Mouse (Mus musculus) midbrain, embryonic 13.5 days (tissue): ENCODE results near the gene Afg1l. TPM values are rescaled to one million over a fixed set of nuclear protein-coding genes. Genes with fewer than 3 reads are reported as not detected.

Experiments
- ATAC-seq: fragments of 200-750 bp; cut with Nextera tagmentation; 2 replicates; pipeline ENCODE4 v1.8.0; 2017; ENCODE audit warnings: mild to moderate bottlenecking, moderate TSS enrichment, moderate library complexity
- H3K27ac ChIP-seq: fragments of 300-500 bp; sonication (generic); 2 replicates; pipeline ENCODE4 v1.5.1; 2015; ENCODE audit warnings: inconsistent platforms, mild to moderate bottlenecking, moderate library complexity
- H3K27me3 ChIP-seq: fragments of 300-500 bp; sonication (generic); 2 replicates; pipeline ENCODE4 v1.6.1; 2015; ENCODE audit warnings: mild to moderate bottlenecking, inconsistent platforms
- H3K36me3 ChIP-seq: fragments of 300-500 bp; sonication (generic); 2 replicates; pipeline ENCODE4 v1.6.1; 2015; ENCODE audit warnings: mild to moderate bottlenecking, inconsistent platforms
- H3K4me1 ChIP-seq: fragments of 300-500 bp; sonication (generic); replicated peaks from 2 replicates; pipeline ENCODE4 v1.6.1; 2015; ENCODE audit warnings: inconsistent platforms
- H3K4me2 ChIP-seq: fragments of 300-500 bp; sonication (generic); replicated peaks from 2 replicates; pipeline ENCODE4 v1.6.1; 2015; ENCODE audit warnings: moderate library complexity, mild to moderate bottlenecking, inconsistent platforms
- H3K4me3 ChIP-seq: fragments of 300-500 bp; sonication (generic); replicated peaks from 2 replicates; pipeline ENCODE4 v1.5.1; 2015; ENCODE audit warnings: mild to moderate bottlenecking, inconsistent platforms
- H3K9ac ChIP-seq: fragments of 300-500 bp; sonication (generic); replicated peaks from 2 replicates; pipeline ENCODE4 v1.6.1; 2015; ENCODE audit warnings: mild to moderate bottlenecking, inconsistent platforms
- H3K9me3 ChIP-seq: fragments of 300-500 bp; sonication (generic); 2 replicates; pipeline ENCODE4 v1.6.1; 2016; ENCODE audit warnings: mild to moderate bottlenecking, inconsistent platforms
- WGBS: fragments of 180-500 bp; shearing (Covaris S2); methylation state at CpG from one replicate; pipeline ENCODE4 v1.1.7; 2015; 5-methylcytosine and 5-hydroxymethylcytosine counted together
- polyA plus RNA-seq: library from polyadenylated mRNA; unstranded; fragments of >200 nt; fragmentation: Nextera tagmentation; extraction: Ambion mirVana; gene quantifications from 2 replicates; pipeline ENCODE4 v1.2.1, GENCODE M21; 2015

Gene Afg1l
- polyA plus RNA-seq, 1 experiment from 2014 or later, result 4.8 TPM

DNA sequence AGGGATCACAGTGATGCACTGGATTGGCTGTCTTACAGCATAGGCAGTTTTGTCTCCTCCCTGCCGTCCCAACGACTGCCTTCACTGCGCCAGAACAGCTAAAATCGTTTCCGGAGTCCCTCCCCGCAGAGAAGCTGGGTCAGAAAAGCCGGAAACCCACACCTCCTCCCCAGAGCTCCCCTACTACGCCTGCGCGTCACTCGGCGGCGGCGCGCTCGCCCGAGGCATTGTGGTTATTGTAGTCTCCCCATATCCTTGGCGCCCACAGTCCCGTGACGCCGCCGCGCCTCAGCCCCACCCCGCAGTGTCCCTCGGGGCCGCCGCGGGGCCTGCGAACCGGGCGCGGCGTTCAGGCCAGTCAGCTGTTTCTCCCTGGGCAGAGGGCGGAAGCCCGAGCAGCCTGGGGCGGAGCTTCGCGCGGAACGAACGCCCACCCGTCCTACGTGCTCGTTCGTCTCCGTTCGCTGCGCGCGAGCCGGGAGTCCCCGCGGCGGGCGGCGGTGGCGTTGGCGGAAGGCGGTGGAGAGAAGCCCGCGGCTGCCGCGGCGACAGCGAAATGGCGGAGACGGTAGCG, 23.5 kb upstream of the Afg1l start, which contains the start of gene Snx3:
Gene Snx3 (plus strand): TSS at position 256 of the 574 bp plus-strand sequence.
- H3K36me3 ChIP-seq, result no peaks in the 10 kb centered on the region
- peak within 1 kb of the TSS; percentile 82 for H3K4me2 ChIP-seq
- H3K9ac ChIP-seq, result peak within 1 kb of the TSS; percentile 96
- ATAC-seq, result peak; percentile 97
- H3K4me1 ChIP-seq, result peaks cover 17% of the 10 kb centered on the region
- H3K4me3 ChIP-seq, result peak within 1 kb of the TSS; percentile 93
- no peaks in the 10 kb centered on the region for H3K9me3 ChIP-seq
- H3K27ac ChIP-seq, result peak within 1 kb of the TSS; percentile 98
- WGBS, result under 1% methylated on average over 66 of the region's 68 CpGs
- no peaks in the 10 kb centered on the region for H3K27me3 ChIP-seq

DNA sequence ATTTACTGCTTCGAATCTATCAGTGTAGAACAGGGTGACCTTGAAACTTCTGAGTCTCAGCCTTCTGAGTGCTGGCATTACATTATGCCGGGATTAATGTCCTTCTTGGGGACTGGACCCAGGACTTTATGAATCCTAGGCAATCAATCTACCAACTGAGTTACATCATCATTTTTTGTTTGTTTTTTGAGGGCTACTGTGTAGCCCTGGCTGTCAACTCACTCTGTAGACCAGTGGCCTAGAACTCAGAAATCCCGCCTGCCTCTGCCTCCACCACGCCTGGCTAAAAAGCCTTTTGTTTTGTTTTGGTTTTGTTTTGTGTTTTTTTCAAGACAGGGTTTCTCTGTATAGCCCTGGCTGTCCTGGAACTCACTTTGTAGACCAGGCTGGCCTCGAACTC, 22.8 kb upstream of the Afg1l start:
- Histone ChIP-seq H3K27ac (peak overlapping the region; percentile 98), H3K27me3 (no peaks in the 10 kb centered on the region), H3K36me3 (no peaks in the 10 kb centered on the region), H3K4me2 (peak overlapping the region; percentile 82), H3K4me3 (peak overlapping the region; percentile 93), H3K4me1 (peaks cover 17% of the 10 kb centered on the region), H3K9ac (peak overlapping the region; percentile 96; the same call in 1 of the 2 replicates), H3K9me3 (no peaks in the 10 kb centered on the region)
- WGBS, result 92% methylated on average over 5 of the region's 5 CpGs
- ATAC-seq, result no peak

GRCm38 (mm10) chr10:42500611-42501010, 22.2 kb upstream of the Afg1l start:
- Histone ChIP-seq H3K9ac (no peak overlapping the region), H3K27ac (0 out of 2 replicates have a peak overlapping the region, but pooled peaks have one; percentile 98), H3K4me3 (no peak overlapping the region), H3K9me3 (no peaks in the 10 kb centered on the region), H3K27me3 (no peaks in the 10 kb centered on the region), H3K36me3 (no peaks in the 10 kb centered on the region), H3K4me1 (peaks cover 17% of the 10 kb centered on the region), H3K4me2 (no peak overlapping the region)
- no peak for ATAC-seq
- WGBS, result 95% methylated on average over 8 of the region's 8 CpGs

DNA sequence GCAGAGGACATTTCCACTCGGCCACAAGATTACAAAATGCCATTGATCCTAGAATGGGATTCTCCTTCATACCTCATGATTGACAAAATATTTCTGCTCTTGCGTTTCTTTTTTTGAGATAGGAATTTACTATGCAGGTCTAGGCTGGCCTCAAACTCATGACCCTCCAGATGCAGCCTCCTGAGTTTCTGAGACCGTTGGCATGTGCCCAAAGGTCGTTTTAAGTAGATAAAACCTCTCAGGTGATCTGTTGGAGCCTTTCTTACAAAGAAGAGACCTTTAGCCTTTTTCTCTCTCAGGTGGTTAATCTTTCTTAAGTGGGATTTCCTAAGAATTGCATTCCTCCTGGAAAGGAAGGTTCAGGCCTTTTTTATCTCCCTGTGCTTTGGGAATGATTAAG, 14.6 kb upstream of the Afg1l start:
- no peaks in the 10 kb centered on the region for H3K36me3 ChIP-seq
- no peak for ATAC-seq
- no peak overlapping the region for H3K27ac ChIP-seq
- no peaks in the 10 kb centered on the region for H3K4me1 ChIP-seq
- no peak overlapping the region for H3K9ac ChIP-seq
- H3K4me2 ChIP-seq, result no peak overlapping the region
- 63% methylated on average over 4 of the region's 4 CpGs for WGBS
- no peak overlapping the region for H3K4me3 ChIP-seq
- H3K9me3 ChIP-seq, result no peaks in the 10 kb centered on the region
- no peaks in the 10 kb centered on the region for H3K27me3 ChIP-seq

GRCm38 (mm10) chr10:42492027-42492771, 13.8 kb upstream of the Afg1l start:
- Histone ChIP-seq H3K36me3 (no peaks in the 10 kb centered on the region), H3K9me3 (no peaks in the 10 kb centered on the region), H3K4me2 (no peak overlapping the region), H3K4me3 (no peak overlapping the region), H3K9ac (no peak overlapping the region), H3K27me3 (no peaks in the 10 kb centered on the region), H3K4me1 (no peaks in the 10 kb centered on the region), H3K27ac (no peak overlapping the region)
- ATAC-seq, result no peak
- WGBS, result 87% methylated on average over 10 of the region's 10 CpGs

DNA sequence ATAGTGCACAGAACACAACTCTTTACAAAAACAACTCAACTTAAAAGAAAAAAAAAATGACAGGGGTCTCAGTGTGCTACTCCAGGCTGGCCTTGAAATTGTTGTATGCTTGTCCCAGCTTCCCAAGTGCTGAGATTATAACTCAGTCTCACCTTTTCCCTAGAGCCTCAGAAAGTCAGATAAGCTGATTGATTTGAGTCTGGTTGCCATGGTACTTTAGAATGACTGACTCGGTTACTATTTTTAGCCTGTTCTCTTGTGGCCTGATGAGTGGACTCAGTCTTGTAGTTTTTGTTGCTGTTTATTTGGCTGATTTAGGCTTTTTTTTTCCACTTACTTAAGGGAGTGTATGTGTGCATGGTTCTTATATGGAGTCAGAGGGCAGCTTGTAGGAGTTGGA, 12.8 kb upstream of the Afg1l start:
- no peak for ATAC-seq
- 51% methylated on average over 1 of the region's 1 CpGs for WGBS
- H3K4me1 ChIP-seq, result no peaks in the 10 kb centered on the region

DNA sequence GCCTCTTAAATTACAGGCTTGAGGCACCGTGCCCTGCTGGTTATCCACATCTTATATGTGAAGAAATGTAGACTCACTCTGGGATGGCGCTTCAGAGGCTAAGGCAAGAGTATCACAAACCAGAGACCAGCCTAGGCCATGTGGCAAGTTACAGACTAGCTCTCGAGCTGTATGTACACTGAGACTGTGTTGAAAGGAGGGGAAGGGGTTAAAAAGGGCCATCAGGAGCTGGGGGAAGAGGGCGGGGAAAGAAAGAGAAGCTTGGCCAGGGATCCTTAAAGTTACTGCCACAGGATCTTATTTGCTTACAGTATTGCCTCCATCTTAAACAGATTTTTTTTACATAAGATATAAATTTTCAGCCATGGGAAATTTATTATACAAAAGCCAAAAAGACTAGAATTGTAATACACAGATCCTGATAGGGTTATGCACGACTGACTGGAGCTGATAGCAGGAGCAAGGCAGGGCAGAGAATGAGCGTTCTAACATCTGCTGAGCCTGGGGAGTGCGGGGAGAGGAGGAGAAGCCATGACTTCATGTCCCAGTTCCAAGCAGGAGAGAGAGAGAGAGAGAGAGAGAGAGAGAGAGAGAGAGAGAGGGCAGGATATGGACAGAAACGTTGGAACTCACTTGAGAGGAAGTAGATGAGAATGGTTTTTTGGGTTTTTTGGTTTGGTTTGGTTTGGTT, 10.4 kb upstream of the Afg1l start:
- Histone ChIP-seq H3K36me3 (no peaks in the 10 kb centered on the region), H3K4me1 (no peaks in the 10 kb centered on the region), H3K4me3 (no peak overlapping the region), H3K4me2 (no peak overlapping the region), H3K9me3 (no peaks in the 10 kb centered on the region), H3K9ac (no peak overlapping the region), H3K27me3 (no peaks in the 10 kb centered on the region), H3K27ac (no peak overlapping the region)
- WGBS, result 40% methylated on average over 8 of the region's 8 CpGs
- no peak for ATAC-seq

More for the DNA sequence above, 12.8 kb upstream of the Afg1l start:
- no peak overlapping the region for H3K27ac ChIP-seq
- no peak overlapping the region for H3K4me3 ChIP-seq
- H3K9ac ChIP-seq, result no peak overlapping the region
- H3K4me2 ChIP-seq, result no peak overlapping the region
- H3K36me3 ChIP-seq, result no peaks in the 10 kb centered on the region
- H3K9me3 ChIP-seq, result no peaks in the 10 kb centered on the region
- H3K27me3 ChIP-seq, result no peaks in the 10 kb centered on the region

GRCm38 (mm10) chr10:42480719-42481118, 2.4 kb upstream of the Afg1l start:
- ATAC-seq, result no peak
- 81% methylated on average over 4 of the region's 4 CpGs for WGBS
- no peak overlapping the region for H3K9ac ChIP-seq

DNA sequence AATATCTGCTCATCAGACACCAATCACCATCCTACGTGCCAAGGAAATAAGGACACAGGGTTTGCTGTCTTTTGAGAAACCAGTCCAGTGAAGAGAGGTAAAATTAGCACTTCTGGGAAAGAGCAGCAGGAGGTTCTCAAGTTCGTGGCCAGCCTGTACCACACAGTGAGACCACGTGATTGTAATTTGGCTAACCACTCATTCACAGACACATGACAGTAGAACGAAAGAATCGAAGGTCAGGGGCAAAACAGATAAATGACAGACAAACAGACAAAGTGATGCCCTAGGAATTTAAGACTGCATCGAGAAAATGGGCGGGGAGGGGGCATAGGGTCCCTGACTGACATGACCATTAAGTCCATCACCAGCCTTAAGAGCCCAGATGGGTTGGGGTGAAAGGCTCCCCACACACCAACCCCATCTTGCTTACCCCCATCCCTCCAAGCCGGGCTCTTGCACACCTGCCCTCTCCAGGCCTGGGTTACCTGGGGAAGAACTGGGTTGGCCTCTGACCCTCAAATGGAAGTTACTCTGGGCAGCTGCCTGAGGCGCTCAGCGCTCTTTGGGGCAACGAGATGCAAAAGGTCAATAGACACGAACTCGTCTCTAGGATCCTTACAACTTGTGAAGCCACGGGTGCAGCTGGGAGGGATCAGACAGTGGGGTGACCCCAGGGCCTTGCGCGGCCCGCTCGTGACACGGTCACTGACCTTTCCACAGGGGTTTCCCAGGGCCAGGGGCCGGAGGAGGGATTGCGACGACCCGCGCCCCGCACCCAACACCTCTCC, 620 bp downstream of the Afg1l start:
- ATAC-seq, result peak; percentile 65
- WGBS, result 15% methylated on average over 25 of the region's 25 CpGs
- Histone ChIP-seq H3K27me3 (no peaks in the 10 kb centered on the region), H3K9me3 (no peaks in the 10 kb centered on the region), H3K27ac (peak overlapping the region; percentile 87), H3K4me2 (peak overlapping the region; percentile 80), H3K9ac (peak overlapping the region; percentile 78), H3K36me3 (no peaks in the 10 kb centered on the region), H3K4me1 (peaks cover 11% of the 10 kb centered on the region), H3K4me3 (peak overlapping the region; percentile 69)

More at GRCm38 (mm10) chr10:42480719-42481118, 2.4 kb upstream of the Afg1l start:
- Histone ChIP-seq H3K4me3 (no peak overlapping the region), H3K27me3 (no peaks in the 10 kb centered on the region), H3K9me3 (no peaks in the 10 kb centered on the region), H3K27ac (no peak overlapping the region), H3K4me2 (no peak overlapping the region), H3K36me3 (no peaks in the 10 kb centered on the region), H3K4me1 (peaks cover 11% of the 10 kb centered on the region)

DNA sequence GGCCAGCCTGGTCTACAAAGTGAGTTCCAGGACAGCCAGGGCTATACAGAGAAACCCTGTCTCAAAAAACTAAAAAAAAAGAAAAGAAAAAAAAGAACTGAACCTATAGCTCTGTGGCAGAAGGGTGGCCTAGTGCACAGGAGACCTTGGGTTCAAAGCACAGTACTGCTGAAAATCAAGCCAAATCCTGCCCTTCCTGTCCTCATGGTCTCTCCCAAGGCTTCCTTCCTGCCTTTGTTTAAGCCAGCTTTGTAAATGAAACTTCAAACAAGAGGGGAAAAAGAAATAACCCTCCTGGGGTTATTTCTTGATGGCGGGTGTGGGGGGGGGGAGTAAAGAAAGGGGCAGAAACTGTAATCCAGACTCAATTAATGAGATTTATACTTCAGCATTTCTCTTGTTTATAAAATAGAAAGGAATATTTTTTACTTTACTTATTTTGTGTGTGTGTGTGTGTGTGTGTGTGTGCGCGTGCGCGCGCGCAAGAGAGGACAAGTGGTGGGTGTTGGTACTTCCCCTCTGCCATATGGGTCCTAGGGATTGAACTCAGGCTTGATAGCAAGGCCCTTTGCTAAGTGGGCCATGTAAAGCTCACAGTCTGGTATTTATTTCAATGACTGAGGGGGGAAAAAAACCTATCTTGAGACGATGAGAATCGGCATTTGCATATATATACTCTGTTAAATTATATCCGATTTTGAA, 1.4 kb downstream of the Afg1l start:
- H3K27ac ChIP-seq, result no peak overlapping the region
- H3K36me3 ChIP-seq, result no peaks in the 10 kb centered on the region
- peaks cover 11% of the 10 kb centered on the region for H3K4me1 ChIP-seq
- H3K9me3 ChIP-seq, result no peaks in the 10 kb centered on the region
- no peak overlapping the region for H3K4me3 ChIP-seq
- 93% methylated on average over 10 of the region's 10 CpGs for WGBS
- H3K4me2 ChIP-seq, result no peak overlapping the region
- H3K9ac ChIP-seq, result no peak overlapping the region
- ATAC-seq, result no peak
- H3K27me3 ChIP-seq, result no peaks in the 10 kb centered on the region

DNA sequence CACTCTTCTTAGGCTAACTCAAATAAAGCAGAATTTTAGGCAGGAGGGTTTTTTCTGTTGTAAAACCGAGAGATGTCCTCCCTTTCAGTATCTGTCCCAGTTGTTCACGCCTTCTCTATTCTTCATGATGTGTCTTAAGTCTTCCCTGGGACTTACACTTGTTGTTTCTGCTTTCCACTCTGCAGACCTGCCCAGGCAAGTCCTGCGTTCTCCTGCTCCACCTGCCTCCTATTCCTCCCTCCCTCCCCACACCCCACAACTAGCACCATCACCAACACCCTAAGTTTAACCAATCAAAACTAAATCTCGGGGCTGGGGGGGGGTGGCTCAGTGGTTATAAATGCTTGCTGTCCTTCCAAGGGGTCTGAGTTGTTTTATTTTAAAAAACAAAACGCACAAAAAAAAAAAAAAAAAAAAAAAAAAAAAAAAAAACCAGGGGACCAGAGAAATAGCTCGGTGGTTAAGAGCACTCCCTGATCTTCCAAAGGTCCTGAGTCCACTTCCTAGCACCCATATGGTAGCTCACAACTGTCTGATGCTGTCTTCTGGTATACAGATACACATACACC, 3.3 kb downstream of the Afg1l start:
- 79% methylated on average over 6 of the region's 6 CpGs for WGBS

More for the DNA sequence above, 3.3 kb downstream of the Afg1l start:
- H3K27ac ChIP-seq, result no peak overlapping the region
- no peaks in the 10 kb centered on the region for H3K9me3 ChIP-seq
- H3K4me2 ChIP-seq, result no peak overlapping the region
- H3K36me3 ChIP-seq, result no peaks in the 10 kb centered on the region
- peaks cover 11% of the 10 kb centered on the region for H3K4me1 ChIP-seq
- H3K27me3 ChIP-seq, result no peaks in the 10 kb centered on the region
- H3K4me3 ChIP-seq, result no peak overlapping the region
- no peak for ATAC-seq
- no peak overlapping the region for H3K9ac ChIP-seq
